Mouse (Mus musculus) MEL (cell line): ENCODE measurements around the gene Lrrc8a. TPM values are rescaled to one million over a fixed set of nuclear protein-coding genes. Genes with fewer than 3 reads are reported as not detected.

Source experiments
- polyA plus RNA-seq, 2 experiments: library from polyadenylated mRNA; stranded (reverse) in 1 of 2; unstranded in 1 of 2; fragments of >175 nt in 1 of 2; fragments of >200 nt in 1 of 2; gene quantifications; 2 replicates each; pipeline versions ENCODE4 v1.2.1 to v1.2.4; 2012; ENCODE audit warnings: low replicate concordance in 2 of 2, low read depth in 1 of 2; ENCODE audit not compliant: insufficient read length in 2 of 2, insufficient read depth in 1 of 2, missing spikeins in 1 of 2
- total RNA-seq: library from RNA; depleted of rRNA; stranded (reverse); fragments of 300-350 nt; gene quantifications from 2 replicates; pipeline ENCODE4 v1.2.3, GENCODE M21; 2012; rRNA removed

Gene Lrrc8a
- total and polyA plus RNA-seq, 3 experiments = 6.9 to 8.3 TPM; not detected in 1

Other genes with a start within 250 kb of the Lrrc8a start
- 49.3 and 53.1 TPM in 2 replicates for gene Wdr34, start 188.8 kb upstream of the Lrrc8a start, total RNA-seq
- 10 to 100 TPM in 1 of 2 experiments, not detected in 1; 78.3 TPM for gene Wdr34, start 188.8 kb upstream of the Lrrc8a start, polyA plus RNA-seq
- gene Set, start 180.3 kb upstream of the Lrrc8a start, total RNA-seq = 580 and 633 TPM in 2 replicates
- 100 to 1,000 TPM; 250 to 973 TPM for gene Set, start 180.3 kb upstream of the Lrrc8a start, polyA plus RNA-seq
- 2.0 and 2.9 TPM in 2 replicates for gene Pkn3, start 160.0 kb upstream of the Lrrc8a start, total RNA-seq
- 1 to 10 TPM in 1 of 2 experiments, not detected in 1; 5.8 TPM for gene Pkn3, start 160.0 kb upstream of the Lrrc8a start, polyA plus RNA-seq
- gene Zdhhc12, start 144.1 kb upstream of the Lrrc8a start, total RNA-seq = 22.6 and 25.1 TPM in 2 replicates
- gene Zdhhc12, start 144.1 kb upstream of the Lrrc8a start, polyA plus RNA-seq = 10 to 100 TPM in 1 of 2 experiments, not detected in 1; 42.1 TPM
- gene Zer1, start 113.1 kb upstream of the Lrrc8a start, total RNA-seq = 3.9 and 4.3 TPM in 2 replicates
- 10 to 100 TPM in 1 of 2 experiments, not detected in 1; 14.0 TPM for gene Zer1, start 113.1 kb upstream of the Lrrc8a start, polyA plus RNA-seq
- 49.1 and 62.4 TPM in 2 replicates for gene Tbc1d13, start 104.0 kb upstream of the Lrrc8a start, total RNA-seq
- gene Tbc1d13, start 104.0 kb upstream of the Lrrc8a start, polyA plus RNA-seq = 10 to 100 TPM in 1 of 2 experiments, not detected in 1; 78.5 TPM
- 27.2 and 27.9 TPM in 2 replicates for gene Endog, start 66.2 kb upstream of the Lrrc8a start, total RNA-seq
- gene Endog, start 66.2 kb upstream of the Lrrc8a start, polyA plus RNA-seq = 10 to 100 TPM in 1 of 2 experiments, not detected in 1; 19.4 TPM
- 68.0 and 83.6 TPM in 2 replicates for gene Spout1, start 59.3 kb upstream of the Lrrc8a start, total RNA-seq
- 100 to 1,000 TPM; 103 to 220 TPM for gene Spout1, start 59.3 kb upstream of the Lrrc8a start, polyA plus RNA-seq
- gene Kyat1, start 31.9 kb upstream of the Lrrc8a start, total RNA-seq = 9.5 and 10.3 TPM in 2 replicates
- 10 to 100 TPM in 1 of 2 experiments, not detected in 1; 14.9 TPM for gene Kyat1, start 31.9 kb upstream of the Lrrc8a start, polyA plus RNA-seq
- 0.10 TPM in 1 of 2 replicates, not detected in the other for gene Gm28035, start 2.9 kb downstream of the Lrrc8a start, total RNA-seq
- gene Gm28035, start 2.9 kb downstream of the Lrrc8a start, polyA plus RNA-seq = under 1 TPM in 1 of 2 experiments, not detected in 1; 0.26 TPM
- 0.19 TPM in 1 of 2 replicates, not detected in the other for gene Phyhd1, start 28.5 kb downstream of the Lrrc8a start, total RNA-seq
- gene Phyhd1, start 28.5 kb downstream of the Lrrc8a start, polyA plus RNA-seq = 1 to 10 TPM in 1 of 2 experiments, not detected in 1; 1.6 TPM
- not detected in 2 replicates for gene Gm28038, start 43.3 kb downstream of the Lrrc8a start, total RNA-seq
- gene Gm28038, start 43.3 kb downstream of the Lrrc8a start, polyA plus RNA-seq = not detected
- 13.7 and 21.7 TPM in 2 replicates for gene Dolk, start 48.6 kb downstream of the Lrrc8a start, total RNA-seq
- 10 to 100 TPM in 1 of 2 experiments, not detected in 1; 18.5 TPM for gene Dolk, start 48.6 kb downstream of the Lrrc8a start, polyA plus RNA-seq
- gene Nup188, start 48.7 kb downstream of the Lrrc8a start, total RNA-seq = 58.6 and 63.2 TPM in 2 replicates
- 100 to 1,000 TPM in 1 of 2 experiments, not detected in 1; 119 TPM for gene Nup188, start 48.7 kb downstream of the Lrrc8a start, polyA plus RNA-seq
- gene Sh3glb2, start 121.6 kb downstream of the Lrrc8a start, total RNA-seq = 38.5 and 48.0 TPM in 2 replicates
- gene Sh3glb2, start 121.6 kb downstream of the Lrrc8a start, polyA plus RNA-seq = 10 to 100 TPM in 1 of 2 experiments, not detected in 1; 60.1 TPM
- 15.3 and 25.8 TPM in 2 replicates for gene Miga2, start 126.5 kb downstream of the Lrrc8a start, total RNA-seq
- gene Miga2, start 126.5 kb downstream of the Lrrc8a start, polyA plus RNA-seq = 10 to 100 TPM in 1 of 2 experiments, not detected in 1; 20.3 TPM
- gene Dolpp1, start 154.5 kb downstream of the Lrrc8a start, total RNA-seq = 24.6 and 28.0 TPM in 2 replicates
- 10 to 100 TPM in 1 of 2 experiments, not detected in 1; 37.5 TPM for gene Dolpp1, start 154.5 kb downstream of the Lrrc8a start, polyA plus RNA-seq
- gene Crat, start 178.1 kb downstream of the Lrrc8a start, total RNA-seq = 22.0 and 23.9 TPM in 2 replicates
- gene Crat, start 178.1 kb downstream of the Lrrc8a start, polyA plus RNA-seq = 10 to 100 TPM in 1 of 2 experiments, not detected in 1; 93.9 TPM
- 139 and 159 TPM in 2 replicates for gene Ptpa, start 178.3 kb downstream of the Lrrc8a start, total RNA-seq
- gene Ptpa, start 178.3 kb downstream of the Lrrc8a start, polyA plus RNA-seq = 100 to 1,000 TPM in 1 of 2 experiments, not detected in 1; 382 TPM
- not detected in 2 replicates for gene Ier5l, start 236.5 kb downstream of the Lrrc8a start, total RNA-seq
- under 1 TPM in 1 of 2 experiments, not detected in 1; 0.06 TPM for gene Ier5l, start 236.5 kb downstream of the Lrrc8a start, polyA plus RNA-seq